Mouse (Mus musculus) limb, embryonic 14.5 days (tissue): ENCODE data around the gene Dnm2. TPM values are rescaled to one million over a fixed set of nuclear protein-coding genes. Genes with fewer than 3 reads are reported as not detected.

Experiments used
- ATAC-seq: fragments of 200-750 bp; cut with Nextera tagmentation; 2 replicates; pipeline ENCODE4 v1.8.0; 2017; ENCODE audit warnings: low read depth, moderate number of reproducible peaks, moderate TSS enrichment; ENCODE audit not compliant: low FRiP score
- DNase-seq: peaks from one replicate; pipeline ENCODE4 v3.0.0-alpha.2; 2015; ENCODE audit warnings: low spot score
- H3K27ac ChIP-seq: fragments of 300-500 bp; sonication (generic); replicated peaks from 2 replicates; pipeline ENCODE4 v1.5.1; 2014; ENCODE audit warnings: low read depth, mild to moderate bottlenecking, low read length, moderate library complexity, mixed read lengths
- H3K27me3 ChIP-seq: fragments of 300-500 bp; sonication (generic); 2 replicates; pipeline ENCODE4 v1.6.1; 2014; ENCODE audit warnings: low read length, mixed read lengths; ENCODE audit not compliant: control insufficient read depth, insufficient read depth
- H3K36me3 ChIP-seq: fragments of 300-500 bp; sonication (generic); 2 replicates; pipeline ENCODE4 v1.6.1; 2014; ENCODE audit warnings: mild to moderate bottlenecking, low read length, moderate library complexity, mixed read lengths; ENCODE audit not compliant: control insufficient read depth, insufficient read depth
- H3K4me1 ChIP-seq: fragments of 300-500 bp; sonication (generic); 2 replicates; pipeline ENCODE4 v1.6.1; 2014; ENCODE audit warnings: antibody characterized with exemption, low read length, mixed read lengths; ENCODE audit not compliant: control insufficient read depth, insufficient read depth
- H3K4me2 ChIP-seq: fragments of 300-500 bp; sonication (generic); replicated peaks from 2 replicates; pipeline ENCODE4 v1.6.1; 2014; ENCODE audit warnings: low read depth, mild to moderate bottlenecking, low read length, moderate library complexity; ENCODE audit not compliant: severe bottlenecking
- H3K4me3 ChIP-seq: fragments of 300-500 bp; sonication (generic); replicated peaks from 2 replicates; pipeline ENCODE4 v1.5.1; 2014; ENCODE audit warnings: low read length
- H3K9ac ChIP-seq: fragments of 300-500 bp; sonication (generic); 2 replicates; pipeline ENCODE4 v1.6.1; 2014; ENCODE audit warnings: mild to moderate bottlenecking, low read depth, low read length, moderate library complexity; ENCODE audit not compliant: severe bottlenecking
- H3K9me3 ChIP-seq: fragments of 300-500 bp; sonication (generic); 2 replicates; pipeline ENCODE4 v1.6.1; 2016; ENCODE audit warnings: low read length; ENCODE audit not compliant: control insufficient read depth
- POLR2A ChIP-seq: fragments of 200-500 bp; IDR thresholded peaks from 2 replicates; pipeline ENCODE4 v1.8.0; 2012; ENCODE audit warnings: inconsistent platforms, mild to moderate bottlenecking, moderate library complexity, borderline replicate concordance; ENCODE audit not compliant: insufficient read depth, insufficient read length; ENCODE audit errors: extremely low read depth
- WGBS: fragments of 180-500 bp; shearing (Covaris S2); extraction: QIAGEN DNeasy Blood & Tissue Kit; methylation state at CpG from one replicate; pipeline ENCODE4 v1.1.7; 2014; 5-methylcytosine and 5-hydroxymethylcytosine counted together
- microRNA-seq: library from miRNA; unstranded; fragments of <30 nt; microRNA quantifications from one replicate; pipeline ENCODE4, GENCODE M21; 2016
- polyA plus RNA-seq, 2 experiments: library from polyadenylated mRNA; depleted of rRNA in 1 of 2; stranded (reverse) in 1 of 2; unstranded in 1 of 2; fragments of >200 nt; fragmentation: Nextera tagmentation in 1 of 2; extraction: Ambion mirVana in 1 of 2; gene quantifications; 2 replicates each; pipeline versions ENCODE4 v1.2.1 to v1.2.3; 2012 to 2014

Dnm2 gene
- polyA plus RNA-seq, 2 experiments: 62.6 to 68.3 TPM

GRCm38 (mm10) chr9:21556996-21557395 is 132.3 kb downstream of the Dnm2 start:
- Histone ChIP-seq H3K4me3 (no peak overlapping the region), H3K9ac (no peak overlapping the region), H3K4me1 (no peaks in the 10 kb centered on the region), H3K27me3 (no peaks in the 10 kb centered on the region), H3K4me2 (no peak overlapping the region), H3K36me3 (peaks cover 44% of the 10 kb centered on the region), H3K9me3 (no peaks in the 10 kb centered on the region), H3K27ac (no peak overlapping the region)
- no peak for TF ChIP-seq POLR2A
- DNase-seq: no peak
- no peak for ATAC-seq
- 98% methylated on average over 2 of the region's 2 CpGs for WGBS

Small RNA genes lying within 50 kb of the gene (microRNA-seq; reads per million reads assigned to microRNA genes)
- gene Mir199a-1: 36.4 reads per million, percentile 34 among the genes with 10 or more reads in this experiment

Other genes starting within 250 kb of the Dnm2 start
- 52.8 and 73.8 TPM in 2 replicates for gene Keap1, start 185.5 kb upstream of the Dnm2 start, polyA plus RNA-seq (2012; rRNA removed)
- 50.4 and 52.3 TPM in 2 replicates for gene Keap1, start 185.5 kb upstream of the Dnm2 start, polyA plus RNA-seq (2014; fragmentation: Nextera tagmentation; extraction: Ambion mirVana)
- 1.6 TPM in 2 replicates for gene S1pr5, start 176.5 kb upstream of the Dnm2 start, polyA plus RNA-seq (2012; rRNA removed)
- 1.1 and 2.5 TPM in 2 replicates for gene S1pr5, start 176.5 kb upstream of the Dnm2 start, polyA plus RNA-seq (2014; fragmentation: Nextera tagmentation; extraction: Ambion mirVana)
- 26.9 and 29.0 TPM in 2 replicates for gene Atg4d, start 159.6 kb upstream of the Dnm2 start, polyA plus RNA-seq (2012; rRNA removed)
- gene Atg4d, start 159.6 kb upstream of the Dnm2 start, polyA plus RNA-seq (2014; fragmentation: Nextera tagmentation; extraction: Ambion mirVana): 31.6 and 35.8 TPM in 2 replicates
- 30.0 and 43.2 TPM in 2 replicates for gene Kri1, start 136.9 kb upstream of the Dnm2 start, polyA plus RNA-seq (2012; rRNA removed)
- 13.7 and 14.5 TPM in 2 replicates for gene Kri1, start 136.9 kb upstream of the Dnm2 start, polyA plus RNA-seq (2014; fragmentation: Nextera tagmentation; extraction: Ambion mirVana)
- 43.2 and 48.1 TPM in 2 replicates for gene Cdkn2d, start 133.5 kb upstream of the Dnm2 start, polyA plus RNA-seq (2012; rRNA removed)
- gene Cdkn2d, start 133.5 kb upstream of the Dnm2 start, polyA plus RNA-seq (2014; fragmentation: Nextera tagmentation; extraction: Ambion mirVana): 51.1 and 56.0 TPM in 2 replicates
- 12.8 and 16.3 TPM in 2 replicates for gene Ap1m2, start 112.6 kb upstream of the Dnm2 start, polyA plus RNA-seq (2012; rRNA removed)
- gene Ap1m2, start 112.6 kb upstream of the Dnm2 start, polyA plus RNA-seq (2014; fragmentation: Nextera tagmentation; extraction: Ambion mirVana): 23.0 and 29.3 TPM in 2 replicates
- gene Slc44a2, start 104.2 kb upstream of the Dnm2 start, polyA plus RNA-seq (2012; rRNA removed): 127 and 159 TPM in 2 replicates
- 121 and 129 TPM in 2 replicates for gene Slc44a2, start 104.2 kb upstream of the Dnm2 start, polyA plus RNA-seq (2014; fragmentation: Nextera tagmentation; extraction: Ambion mirVana)
- gene Ilf3, start 57.0 kb upstream of the Dnm2 start, polyA plus RNA-seq (2012; rRNA removed): 180 and 195 TPM in 2 replicates
- gene Ilf3, start 57.0 kb upstream of the Dnm2 start, polyA plus RNA-seq (2014; fragmentation: Nextera tagmentation; extraction: Ambion mirVana): 174 and 201 TPM in 2 replicates
- gene Qtrt1, start 13.1 kb upstream of the Dnm2 start, polyA plus RNA-seq (2012; rRNA removed): 77.9 and 80.8 TPM in 2 replicates
- gene Qtrt1, start 13.1 kb upstream of the Dnm2 start, polyA plus RNA-seq (2014; fragmentation: Nextera tagmentation; extraction: Ambion mirVana): 45.3 and 50.9 TPM in 2 replicates
- gene Tmed1, start 85.3 kb downstream of the Dnm2 start, polyA plus RNA-seq (2012; rRNA removed): 96.0 and 101 TPM in 2 replicates
- 116 and 119 TPM in 2 replicates for gene Tmed1, start 85.3 kb downstream of the Dnm2 start, polyA plus RNA-seq (2014; fragmentation: Nextera tagmentation; extraction: Ambion mirVana)
- 2.3 and 2.5 TPM in 2 replicates for gene AB124611, start 101.3 kb downstream of the Dnm2 start, polyA plus RNA-seq (2012; rRNA removed)
- gene AB124611, start 101.3 kb downstream of the Dnm2 start, polyA plus RNA-seq (2014; fragmentation: Nextera tagmentation; extraction: Ambion mirVana): 2.9 and 3.3 TPM in 2 replicates
- 171 and 242 TPM in 2 replicates for gene Carm1, start 122.0 kb downstream of the Dnm2 start, polyA plus RNA-seq (2012; rRNA removed)
- gene Carm1, start 122.0 kb downstream of the Dnm2 start, polyA plus RNA-seq (2014; fragmentation: Nextera tagmentation; extraction: Ambion mirVana): 71.5 and 80.3 TPM in 2 replicates
- gene Timm29, start 167.8 kb downstream of the Dnm2 start, polyA plus RNA-seq (2012; rRNA removed): 35.5 and 40.8 TPM in 2 replicates
- gene Timm29, start 167.8 kb downstream of the Dnm2 start, polyA plus RNA-seq (2014; fragmentation: Nextera tagmentation; extraction: Ambion mirVana): 39.8 and 43.0 TPM in 2 replicates
- gene Yipf2, start 167.9 kb downstream of the Dnm2 start, polyA plus RNA-seq (2012; rRNA removed): 19.6 and 24.0 TPM in 2 replicates
- 18.1 and 23.6 TPM in 2 replicates for gene Yipf2, start 167.9 kb downstream of the Dnm2 start, polyA plus RNA-seq (2014; fragmentation: Nextera tagmentation; extraction: Ambion mirVana)
- 94.4 and 94.8 TPM in 2 replicates for gene Smarca4, start 191.3 kb downstream of the Dnm2 start, polyA plus RNA-seq (2012; rRNA removed)
- 81.1 and 90.4 TPM in 2 replicates for gene Smarca4, start 191.3 kb downstream of the Dnm2 start, polyA plus RNA-seq (2014; fragmentation: Nextera tagmentation; extraction: Ambion mirVana)